Mouse (Mus musculus): ENCODE results near the gene Lrrc8b. TPM values are rescaled to one million over a fixed set of nuclear protein-coding genes. Genes with fewer than 3 reads are reported as not detected.

Lrrc8b gene
- polyA plus RNA-seq (2015; fragmentation: Nextera tagmentation; extraction: Ambion mirVana), result 8.9 and 9.4 TPM in 2 replicates

DNA sequence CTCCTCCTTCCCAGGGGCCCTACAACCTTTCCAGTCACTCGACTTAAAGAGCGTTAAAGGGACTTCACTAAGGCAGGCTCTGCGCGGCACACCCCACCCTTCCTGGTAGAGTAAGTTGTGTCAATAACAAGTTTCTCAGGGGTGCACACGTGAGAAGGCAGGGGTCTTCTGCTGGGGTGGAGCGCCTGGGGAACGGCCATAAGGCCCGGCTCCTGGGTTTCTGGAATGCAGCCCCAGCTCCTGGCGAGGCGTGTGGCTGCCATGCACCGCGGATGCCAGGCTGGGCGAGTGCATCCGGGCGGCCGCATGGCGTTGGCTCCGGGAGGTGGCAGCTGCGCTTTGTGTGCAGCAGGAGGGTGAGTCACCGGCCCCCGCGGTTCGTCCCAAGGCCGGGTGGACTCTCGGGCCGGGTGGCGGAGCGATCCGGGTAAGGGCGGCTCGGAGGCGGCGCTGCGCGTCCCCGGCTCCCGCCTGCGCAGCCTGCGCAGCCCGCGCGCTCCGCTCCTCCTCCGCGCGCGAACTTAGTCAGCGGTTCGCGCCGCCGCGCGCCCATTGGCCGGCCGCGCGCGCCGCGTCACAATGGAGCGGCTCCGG, at the start of gene Lrrc8b:
Gene Lrrc8b, plus strand, starts transcription at position 578 of the 594 bp plus-strand sequence.
- H3K9ac ChIP-seq, result peak within 1 kb of the TSS; percentile 94
- WGBS, result 0% methylated on average over 48 of the region's 63 CpGs
- H3K4me1 ChIP-seq, result peaks cover 12% of the 10 kb centered on the region
- peaks cover 14% of the 10 kb centered on the region; the same call in 1 of the 2 replicates for H3K36me3 ChIP-seq (ENCODE audit: poor library complexity, severe bottlenecking)
- H3K4me3 ChIP-seq, result peak within 1 kb of the TSS; percentile 83
- 0 out of 2 replicates have a peak, but pooled peaks cover 5% of the 10 kb centered on the region for H3K27me3 ChIP-seq
- peak within 1 kb of the TSS; percentile 90 for H3K4me2 ChIP-seq
- ATAC-seq, result peak; percentile 96
- H3K9me3 ChIP-seq (replicated peaks), result peaks cover 14% of the 10 kb centered on the region
- peak within 1 kb of the TSS; percentile 82 for H3K27ac ChIP-seq

DNA sequence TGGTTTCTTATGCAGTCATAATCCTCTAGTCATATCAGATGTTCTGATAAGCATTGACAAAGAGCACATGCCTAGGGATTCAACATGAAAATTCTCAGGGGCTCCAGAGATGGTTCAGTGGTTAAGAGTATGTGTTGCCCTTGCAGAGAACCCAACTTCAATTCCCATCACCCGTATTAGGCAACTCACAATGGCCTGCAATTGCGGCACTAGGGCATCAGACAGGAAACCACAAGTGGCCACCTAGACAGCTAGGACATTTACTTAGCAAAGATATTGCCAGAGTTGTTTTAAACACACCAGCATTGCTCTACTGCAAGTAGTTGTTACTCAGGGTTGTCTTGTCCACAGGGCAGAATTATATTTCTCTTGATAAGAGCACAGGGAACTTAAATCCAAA, 34.1 kb upstream of the Lrrc8b start:
- Histone ChIP-seq H3K27ac (no peak overlapping the region), H3K4me1 (no peaks in the 10 kb centered on the region), H3K36me3 (ENCODE audit: poor library complexity, severe bottlenecking) (no peaks in the 10 kb centered on the region), H3K4me3 (no peak overlapping the region), H3K4me2 (no peak overlapping the region), H3K9me3 (replicated peaks) (no peaks in the 10 kb centered on the region), H3K27me3 (no peaks in the 10 kb centered on the region), H3K9ac (no peak overlapping the region)
- WGBS, result 90% methylated on average over 2 of the region's 2 CpGs
- no peak for ATAC-seq

DNA sequence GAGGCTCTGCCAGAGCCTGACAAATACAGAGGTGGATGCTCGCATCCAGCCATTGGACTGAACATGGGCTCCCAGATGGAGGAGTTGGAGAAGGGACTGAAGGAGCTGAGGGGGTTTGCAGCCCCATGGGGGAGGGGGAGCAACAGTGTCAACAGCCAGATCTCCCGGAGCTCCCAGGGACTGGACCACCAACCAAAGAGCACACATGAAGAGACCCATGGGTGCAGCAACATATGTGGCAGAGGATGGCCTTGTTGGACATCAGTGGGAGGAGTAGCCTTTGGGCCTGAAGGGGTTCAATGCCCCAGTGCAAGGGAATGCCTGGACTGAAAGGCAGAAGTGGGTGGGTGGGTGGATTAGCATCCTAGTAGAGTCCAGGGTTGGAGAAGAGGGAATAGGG, 25.2 kb upstream of the Lrrc8b start:
- no peaks in the 10 kb centered on the region for H3K4me1 ChIP-seq
- no peak overlapping the region for H3K4me3 ChIP-seq
- no peak overlapping the region for H3K9ac ChIP-seq
- H3K36me3 ChIP-seq (ENCODE audit: poor library complexity, severe bottlenecking), result no peaks in the 10 kb centered on the region
- H3K4me2 ChIP-seq, result no peak overlapping the region
- no peak for ATAC-seq
- no peak overlapping the region for H3K27ac ChIP-seq
- H3K9me3 ChIP-seq (replicated peaks), result no peaks in the 10 kb centered on the region
- WGBS, result 100% methylated on average over 2 of the region's 2 CpGs
- no peaks in the 10 kb centered on the region for H3K27me3 ChIP-seq

DNA sequence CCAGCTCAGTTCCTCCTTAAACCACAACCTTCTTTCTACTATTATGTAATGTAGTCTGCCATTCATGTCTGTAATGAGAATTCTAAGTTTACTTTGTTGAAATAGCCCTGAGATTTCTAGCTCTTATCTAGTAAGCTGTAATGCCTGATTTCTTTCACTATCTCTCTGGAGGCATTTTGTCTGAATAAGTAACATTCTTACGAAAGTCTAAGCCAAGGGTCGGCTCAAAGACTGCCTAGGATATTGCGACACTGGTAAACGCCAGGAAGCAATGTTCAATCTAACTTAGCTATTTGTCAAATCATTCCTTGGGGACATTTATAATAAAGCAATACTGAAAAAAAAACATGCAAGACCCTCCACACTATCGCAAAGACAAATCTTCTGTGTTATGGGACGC, 21.8 kb upstream of the Lrrc8b start:
- no peak for ATAC-seq
- Histone ChIP-seq H3K27ac (no peak overlapping the region), H3K9ac (no peak overlapping the region), H3K36me3 (ENCODE audit: poor library complexity, severe bottlenecking) (no peaks in the 10 kb centered on the region), H3K4me1 (no peaks in the 10 kb centered on the region), H3K27me3 (no peaks in the 10 kb centered on the region), H3K4me2 (no peak overlapping the region), H3K4me3 (no peak overlapping the region), H3K9me3 (replicated peaks) (no peaks in the 10 kb centered on the region)
- 97% methylated on average over 6 of the region's 6 CpGs for WGBS

DNA sequence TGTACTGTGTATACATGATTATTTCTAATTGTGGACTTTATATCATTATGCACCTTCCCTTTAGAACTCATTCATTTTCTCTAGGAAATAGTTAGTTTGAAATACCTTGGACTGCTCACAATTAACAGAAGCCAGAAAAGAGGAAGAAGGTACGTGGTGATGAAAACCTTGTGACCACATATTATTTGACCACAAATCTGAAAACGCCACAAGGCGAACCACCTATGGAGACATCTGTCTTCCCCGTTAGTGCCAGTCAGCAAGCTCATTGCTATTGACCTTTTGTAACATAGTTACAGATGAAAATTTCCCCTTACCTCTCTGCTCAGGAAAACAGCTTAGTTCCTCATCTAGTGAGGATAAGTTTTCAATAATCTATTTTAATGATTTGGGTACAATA, 20.4 kb upstream of the Lrrc8b start:
- no peaks in the 10 kb centered on the region for H3K27me3 ChIP-seq
- H3K9ac ChIP-seq, result no peak overlapping the region
- H3K9me3 ChIP-seq (replicated peaks), result no peaks in the 10 kb centered on the region
- no peak overlapping the region for H3K4me2 ChIP-seq
- 90% methylated on average over 4 of the region's 4 CpGs for whole genome bisulfite sequencing
- no peak overlapping the region for H3K4me3 ChIP-seq
- peaks cover 9% of the 10 kb centered on the region; the same call in 1 of the 2 replicates for H3K4me1 ChIP-seq
- ATAC-seq, result no peak
- H3K27ac ChIP-seq, result no peak overlapping the region
- no peaks in the 10 kb centered on the region for H3K36me3 ChIP-seq (ENCODE audit: poor library complexity, severe bottlenecking)

DNA sequence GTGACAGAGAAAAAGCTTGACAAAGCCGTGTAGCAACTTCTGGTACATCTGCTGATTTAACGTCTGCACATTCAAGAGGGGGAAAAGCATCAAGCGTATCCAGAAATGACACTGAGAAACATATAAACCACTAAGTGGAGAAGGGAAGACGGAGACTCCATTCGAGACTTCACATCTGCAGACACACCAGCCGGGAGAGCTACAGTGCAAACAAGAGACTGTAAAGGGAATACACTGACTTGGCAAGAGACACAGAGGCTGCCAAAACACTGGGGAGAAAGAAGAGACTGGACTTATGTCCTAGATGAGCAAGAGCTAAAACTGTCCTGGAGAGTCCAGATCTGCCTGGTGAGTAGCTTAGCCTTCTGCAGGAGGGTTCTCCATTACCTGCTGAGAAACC, 16.6 kb upstream of the Lrrc8b start:
- no peak for ATAC-seq
- no peak overlapping the region for H3K4me2 ChIP-seq

DNA sequence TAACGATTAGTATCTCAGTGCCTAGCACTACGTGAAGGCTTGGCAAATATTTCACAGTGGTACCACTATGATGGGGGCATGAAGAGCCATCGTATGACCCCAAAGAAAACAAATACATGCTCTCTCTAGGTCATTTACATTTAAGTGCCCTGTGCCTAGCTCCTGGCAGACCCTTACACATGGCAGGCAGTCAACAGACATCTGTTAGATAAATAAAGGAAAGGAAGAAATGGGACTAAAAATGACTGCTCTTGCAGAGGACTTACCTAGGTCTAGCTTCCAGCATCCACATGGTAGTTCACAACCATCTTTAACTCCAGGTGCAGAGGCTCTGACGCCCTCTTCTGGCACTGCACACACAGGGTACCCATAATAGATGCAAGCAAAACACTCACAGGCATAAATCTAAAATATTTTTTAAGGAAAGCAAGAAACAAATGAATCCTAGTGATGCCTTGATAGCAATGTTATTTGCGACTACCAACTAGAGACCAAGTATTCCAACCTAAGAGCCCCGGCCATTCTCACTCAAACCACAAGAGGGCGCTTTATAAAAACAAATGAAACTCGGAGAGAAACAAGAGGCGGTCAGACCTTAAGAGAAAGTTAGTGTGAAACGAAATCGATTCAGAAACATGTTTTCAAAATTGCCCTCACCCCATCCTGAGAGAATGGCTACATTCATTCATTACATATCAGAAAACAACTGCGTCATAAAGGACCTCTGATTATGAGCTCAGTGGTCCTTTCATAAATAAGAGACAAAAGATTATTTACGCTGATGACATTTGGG, 15.7 kb upstream of the Lrrc8b start:
- Histone ChIP-seq H3K4me2 (peak overlapping the region; percentile 59), H3K9ac (0 out of 2 replicates have a peak overlapping the region, but pooled peaks have one; percentile 1), H3K27me3 (0 out of 2 replicates have a peak, but pooled peaks cover 3% of the 10 kb centered on the region), H3K36me3 (ENCODE audit: poor library complexity, severe bottlenecking) (no peaks in the 10 kb centered on the region), H3K4me1 (peaks cover 22% of the 10 kb centered on the region), H3K4me3 (peak overlapping the region; percentile 29), H3K9me3 (replicated peaks) (no peaks in the 10 kb centered on the region), H3K27ac (peak overlapping the region; percentile 76)
- peak; percentile 76 for ATAC-seq
- 23% methylated on average over 13 of the region's 13 CpGs for WGBS

More for the DNA sequence above, 16.6 kb upstream of the Lrrc8b start:
- Histone ChIP-seq H3K27ac (no peak overlapping the region), H3K9ac (no peak overlapping the region; the same call in 1 of the 2 replicates), H3K9me3 (replicated peaks) (no peaks in the 10 kb centered on the region), H3K4me3 (no peak overlapping the region), H3K36me3 (ENCODE audit: poor library complexity, severe bottlenecking) (no peaks in the 10 kb centered on the region), H3K27me3 (0 out of 2 replicates have a peak, but pooled peaks cover under 1% of the 10 kb centered on the region), H3K4me1 (peaks cover 22% of the 10 kb centered on the region)
- WGBS, result 93% methylated on average over 6 of the region's 6 CpGs

DNA sequence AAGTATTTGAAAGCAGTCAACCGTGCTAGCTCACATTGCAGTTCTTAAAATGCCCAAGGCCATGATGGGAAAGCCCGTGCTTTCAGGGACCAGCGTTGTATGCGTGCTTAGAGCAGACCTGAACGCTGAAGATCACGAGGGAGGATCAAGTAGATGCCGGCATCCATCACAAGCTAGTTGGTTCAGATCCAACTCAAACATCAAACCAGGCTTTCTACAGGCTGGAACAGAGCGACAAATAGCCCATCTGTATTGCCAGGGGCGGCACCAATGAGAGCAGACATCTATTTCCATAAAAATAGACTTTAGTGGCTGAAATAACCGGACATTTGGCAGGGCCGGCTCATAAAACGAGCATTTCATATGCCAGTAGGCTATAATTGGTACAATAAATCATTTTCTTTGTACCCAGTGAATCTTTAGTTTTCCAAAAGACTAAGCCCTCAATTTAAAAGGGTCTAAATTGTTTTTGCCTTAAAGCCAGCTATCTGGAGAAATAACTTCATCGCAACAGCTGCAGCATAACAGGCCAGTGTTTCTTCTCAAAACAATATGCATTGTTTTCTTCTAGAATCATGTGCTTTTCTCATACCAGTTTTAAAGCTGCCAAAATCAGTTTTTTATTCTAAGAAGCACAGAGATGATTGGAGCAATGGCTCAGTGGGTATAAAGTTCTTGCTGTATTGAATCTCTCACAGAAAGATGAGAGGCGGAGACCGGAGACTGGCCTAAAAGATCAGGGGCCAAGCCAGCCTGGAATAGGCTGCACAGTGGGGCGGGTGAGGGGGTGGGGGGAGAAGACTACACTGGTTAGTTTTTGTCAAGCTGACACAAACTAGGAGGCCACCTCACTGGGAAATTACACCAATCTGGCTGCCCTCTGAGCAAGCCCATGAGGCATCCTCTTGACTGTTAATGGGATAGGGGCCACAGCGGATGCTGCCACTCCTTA, 14.9 kb upstream of the Lrrc8b start:
- Histone ChIP-seq H3K36me3 (ENCODE audit: poor library complexity, severe bottlenecking) (no peaks in the 10 kb centered on the region), H3K27me3 (0 out of 2 replicates have a peak, but pooled peaks cover 3% of the 10 kb centered on the region), H3K4me2 (peak overlapping the region; percentile 59), H3K9ac (0 out of 2 replicates have a peak overlapping the region, but pooled peaks have one; percentile 1), H3K4me1 (peaks cover 22% of the 10 kb centered on the region), H3K9me3 (replicated peaks) (no peaks in the 10 kb centered on the region), H3K27ac (peak overlapping the region; percentile 76), H3K4me3 (peak overlapping the region; percentile 29)
- WGBS, result 24% methylated on average over 17 of the region's 17 CpGs
- peak; percentile 92 for ATAC-seq

DNA sequence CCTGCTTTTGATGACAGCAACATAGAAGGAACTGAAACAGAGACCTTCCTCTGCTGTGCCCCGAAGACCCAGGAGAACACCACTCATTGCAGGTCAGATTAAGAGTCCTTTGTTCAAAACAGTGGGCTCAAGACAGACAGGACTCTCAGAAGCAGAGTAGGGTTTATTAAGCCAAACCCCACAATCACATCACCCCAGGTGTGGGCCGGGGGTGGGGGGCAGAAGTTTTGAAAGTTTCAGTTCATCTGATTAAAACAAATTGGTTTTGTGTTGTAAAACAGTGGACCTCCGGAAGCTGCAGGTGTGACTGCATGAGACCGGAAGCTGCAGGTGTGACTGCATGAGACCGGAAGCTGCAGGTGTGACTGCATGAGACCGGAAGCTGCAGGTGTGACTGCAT, 14.0 kb upstream of the Lrrc8b start:
- Histone ChIP-seq H3K27ac (peak overlapping the region; percentile 76; the same call in 1 of the 2 replicates), H3K4me3 (no peak overlapping the region), H3K27me3 (0 out of 2 replicates have a peak, but pooled peaks cover 3% of the 10 kb centered on the region), H3K4me2 (no peak overlapping the region), H3K9me3 (replicated peaks) (no peaks in the 10 kb centered on the region), H3K9ac (no peak overlapping the region), H3K36me3 (ENCODE audit: poor library complexity, severe bottlenecking) (no peaks in the 10 kb centered on the region), H3K4me1 (peaks cover 22% of the 10 kb centered on the region)
- no peak for ATAC-seq
- WGBS, result 88% methylated on average over 6 of the region's 6 CpGs

DNA sequence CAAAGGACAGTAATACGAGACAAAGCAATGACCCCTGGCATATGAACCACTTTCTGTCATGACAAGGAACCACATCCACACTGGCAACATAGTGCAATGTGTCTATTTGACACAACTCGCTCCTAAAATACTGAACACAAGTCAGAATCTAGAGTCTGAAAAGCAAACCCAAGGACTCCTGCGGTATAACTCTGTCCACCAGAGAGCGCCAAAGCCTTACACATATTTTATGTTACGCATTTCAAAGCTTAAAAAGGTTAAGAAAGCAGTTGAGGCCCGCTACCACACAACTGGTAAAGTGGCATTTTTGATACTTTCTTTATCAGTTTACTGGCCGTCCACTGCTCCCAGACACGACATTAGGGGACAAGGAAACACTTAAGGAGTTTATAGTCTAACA, 10.6 kb upstream of the Lrrc8b start:
- peak; percentile 14; the same call in 1 of the 2 replicates for ATAC-seq
- H3K4me3 ChIP-seq, result no peak overlapping the region
- 0 out of 2 replicates have a peak, but pooled peaks cover 3% of the 10 kb centered on the region for H3K27me3 ChIP-seq
- no peak overlapping the region for H3K4me2 ChIP-seq
- H3K27ac ChIP-seq, result no peak overlapping the region
- peaks cover 13% of the 10 kb centered on the region; the same call in 1 of the 2 replicates for H3K4me1 ChIP-seq
- H3K36me3 ChIP-seq (ENCODE audit: poor library complexity, severe bottlenecking), result no peaks in the 10 kb centered on the region
- H3K9me3 ChIP-seq (replicated peaks), result no peaks in the 10 kb centered on the region
- H3K9ac ChIP-seq, result no peak overlapping the region
- WGBS, result 12% methylated on average over 8 of the region's 8 CpGs

DNA sequence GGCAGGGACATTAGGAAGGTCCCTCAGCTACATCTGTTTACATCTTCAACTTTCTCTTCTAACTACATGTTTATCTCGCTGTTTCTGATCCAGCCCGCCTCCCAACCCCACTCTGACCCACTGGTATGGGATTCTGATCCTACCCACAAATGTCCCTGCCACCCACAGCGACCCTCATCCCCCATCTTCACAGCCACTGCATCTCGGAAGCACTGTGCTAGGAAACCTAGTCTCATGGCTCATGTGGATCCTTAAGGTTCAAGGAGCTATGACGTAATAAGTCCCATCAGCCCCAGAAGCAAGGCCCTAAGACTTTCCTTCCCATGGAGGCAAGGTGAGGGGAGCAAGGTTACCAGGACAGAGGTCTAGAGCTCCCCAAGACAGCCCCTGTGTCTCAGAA, 7.9 kb upstream of the Lrrc8b start:
- no peaks in the 10 kb centered on the region for H3K9me3 ChIP-seq (replicated peaks)
- H3K9ac ChIP-seq, result no peak overlapping the region
- no peak for ATAC-seq
- H3K4me2 ChIP-seq, result no peak overlapping the region
- peaks cover 3% of the 10 kb centered on the region; the same call in 1 of the 2 replicates for H3K4me1 ChIP-seq
- H3K36me3 ChIP-seq (ENCODE audit: poor library complexity, severe bottlenecking), result no peaks in the 10 kb centered on the region
- WGBS, result 91% methylated on average over 5 of the region's 5 CpGs
- H3K27me3 ChIP-seq, result 0 out of 2 replicates have a peak, but pooled peaks cover 8% of the 10 kb centered on the region
- H3K27ac ChIP-seq, result no peak overlapping the region
- no peak overlapping the region for H3K4me3 ChIP-seq

Data from forebrain, embryonic 13.5 days (tissue).